7 mouse cellular contexts compared by ENCODE assay signal in the genomic region with DNA sequence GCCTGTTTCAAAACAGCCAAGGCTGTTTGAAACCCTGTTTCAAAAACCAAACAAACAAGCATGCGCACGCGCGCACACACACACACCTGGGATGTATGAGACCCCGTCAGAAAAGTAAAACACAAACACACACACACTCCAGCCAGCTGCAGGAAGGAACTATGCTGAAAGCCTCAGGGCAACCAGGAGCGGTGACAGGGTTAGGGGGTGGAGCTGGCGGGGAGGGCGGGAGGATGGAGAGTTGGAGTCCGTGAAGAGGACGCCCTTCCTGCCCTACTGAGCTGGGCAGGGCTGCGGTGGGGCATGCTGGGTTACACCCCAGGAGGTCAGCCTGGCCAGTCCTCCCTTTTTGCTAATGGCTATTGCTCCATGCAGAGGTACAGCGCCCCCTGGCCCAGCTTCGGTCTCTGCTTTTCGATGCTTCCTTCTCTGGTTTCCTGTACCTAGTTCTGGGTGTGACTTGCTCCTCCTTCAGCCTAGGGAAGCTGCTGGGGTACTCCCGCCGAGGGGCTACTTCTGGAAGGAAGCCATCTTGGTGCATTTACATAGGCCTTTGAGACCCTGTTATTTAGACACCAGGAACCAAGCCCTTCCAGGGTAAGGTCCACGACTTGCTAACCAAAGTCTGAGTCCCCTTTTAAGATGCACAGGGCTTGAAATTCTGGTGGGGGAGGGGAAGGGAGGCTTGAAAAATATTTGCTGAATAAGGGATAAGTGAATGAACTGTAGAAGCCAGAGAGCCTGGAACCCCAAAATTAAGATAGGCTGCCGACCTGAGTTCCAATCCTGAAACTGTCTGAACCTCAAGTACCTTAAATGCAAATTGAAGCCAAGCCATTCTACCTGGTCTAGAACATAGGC. TPM values are rescaled to one million over a fixed set of nuclear protein-coding genes. Genes with fewer than 3 reads are reported as not detected.
DNase-seq lines count a peak whose midpoint lies in the region; ATAC-seq and TF ChIP-seq lines count a peak whose summit lies in the region.

No protein-coding gene starts in this region.

- no peaks in the 10 kb centered on the region for H3K9me3 ChIP-seq in embryonic facial prominence, embryonic 10.5 days
- no peaks in the 10 kb centered on the region for H3K9me3 ChIP-seq in intestine, postnatal 0 days (ENCODE audit: control insufficient read depth)
- no peaks in the 10 kb centered on the region for H3K9me3 ChIP-seq in limb, embryonic 10.5 days (replicated peaks)
- H3K9me3 ChIP-seq in midbrain, embryonic 12.5 days: no peaks in the 10 kb centered on the region

- H3K27ac ChIP-seq in embryonic facial prominence, embryonic 10.5 days (replicated peaks): peak overlapping the region; percentile 78
- 0 out of 2 replicates have a peak overlapping the region, but pooled peaks have one; percentile 21 for H3K27ac ChIP-seq in intestine, postnatal 0 days (ENCODE audit: low read depth, low read length)
- peak overlapping the region; percentile 75 for H3K27ac ChIP-seq in limb, embryonic 10.5 days
- no peak overlapping the region for H3K27ac ChIP-seq in midbrain, embryonic 12.5 days (replicated peaks)
- H3K27ac ChIP-seq in small intestine, adult 2 months (ENCODE audit: insufficient read depth, low read depth, low read length): peak overlapping the region; percentile 64

- H3K36me3 ChIP-seq in embryonic facial prominence, embryonic 10.5 days (replicated peaks): no peaks in the 10 kb centered on the region
- H3K36me3 ChIP-seq in intestine, postnatal 0 days (ENCODE audit: control insufficient read depth, insufficient read depth): no peaks in the 10 kb centered on the region; the same call in 1 of the 2 replicates
- H3K36me3 ChIP-seq in limb, embryonic 10.5 days: no peaks in the 10 kb centered on the region
- H3K36me3 ChIP-seq in midbrain, embryonic 12.5 days: no peaks in the 10 kb centered on the region
- no peaks in the 10 kb centered on the region for H3K36me3 ChIP-seq in small intestine, adult 2 months (ENCODE audit: control insufficient read depth, insufficient read depth, low read length)

- WGBS in embryonic facial prominence, embryonic 10.5 days: 10% methylated on average over 18 of the region's 18 CpGs
- WGBS in intestine, postnatal 0 days: 10% methylated on average over 18 of the region's 18 CpGs
- WGBS in limb, embryonic 10.5 days: 10% methylated on average over 18 of the region's 18 CpGs
- WGBS in midbrain, embryonic 12.5 days: 10% methylated on average over 18 of the region's 18 CpGs
- 4% methylated on average over 18 of the region's 18 CpGs for WGBS in small intestine, adult 2 months

- peak; percentile 94 for ATAC-seq in granulocyte monocyte progenitor cell, adult 5-6 weeks (replicated peaks; ENCODE audit: poor library complexity, severe bottlenecking)
- peak; percentile 90 for ATAC-seq in intestine, postnatal 0 days
- ATAC-seq in midbrain, embryonic 12.5 days (ENCODE audit: low FRiP score, low read depth): peak; percentile 23; the same call in 1 of the 2 replicates

- H3K4me1 ChIP-seq in embryonic facial prominence, embryonic 10.5 days: peaks cover 27% of the 10 kb centered on the region
- H3K4me1 ChIP-seq in intestine, postnatal 0 days (replicated peaks; ENCODE audit: control insufficient read depth, insufficient read depth, low read length): peaks cover 3% of the 10 kb centered on the region
- H3K4me1 ChIP-seq in limb, embryonic 10.5 days: peaks cover 23% of the 10 kb centered on the region
- peaks cover 9% of the 10 kb centered on the region for H3K4me1 ChIP-seq in midbrain, embryonic 12.5 days
- H3K4me1 ChIP-seq in small intestine, adult 2 months (ENCODE audit: control insufficient read depth, insufficient read depth, insufficient read length, low read length): peaks cover 10% of the 10 kb centered on the region; the same call in 1 of the 2 replicates

- peak; percentile 88 for TF ChIP-seq CTCF in intestine, postnatal 0 days (IDR thresholded peaks at IDR 0.05; ENCODE audit: low read depth)
- peak; percentile 82 for TF ChIP-seq CTCF in small intestine, adult 2 months (IDR thresholded peaks at IDR 0.05; ENCODE audit: extremely low read depth, insufficient read length, insufficient replicate concordance, low read depth, low read length)

- TF ChIP-seq POLR2A in small intestine, adult 2 months (IDR thresholded peaks at IDR 0.05; ENCODE audit: low read depth, low read length): 0 out of 2 replicates have a peak, but pooled peaks have one; percentile 42

- peak overlapping the region; percentile 19; the same call in 1 of the 2 replicates for H3K9ac ChIP-seq in intestine, postnatal 0 days (ENCODE audit: low read depth, low read length)
- no peak overlapping the region for H3K9ac ChIP-seq in midbrain, embryonic 12.5 days (replicated peaks)

- DNase-seq in adrenal gland, adult 2 months: peak; percentile 89
- DNase-seq in embryonic facial prominence, embryonic 10.5 days (ENCODE audit: low spot score): peak; percentile 83
- peak; percentile 84 for DNase-seq in limb, embryonic 10.5 days (ENCODE audit: low spot score)

- peak overlapping the region; percentile 51 for H3K4me3 ChIP-seq in embryonic facial prominence, embryonic 10.5 days
- peak overlapping the region; percentile 22; the same call in 1 of the 2 replicates for H3K4me3 ChIP-seq in intestine, postnatal 0 days (ENCODE audit: low read depth, low read length)
- peak overlapping the region; percentile 43 for H3K4me3 ChIP-seq in limb, embryonic 10.5 days
- peak overlapping the region; percentile 29 for H3K4me3 ChIP-seq in midbrain, embryonic 12.5 days
- peak overlapping the region; percentile 36 for H3K4me3 ChIP-seq in small intestine, adult 2 months (ENCODE audit: low read depth, low read length)

- H3K27me3 ChIP-seq in embryonic facial prominence, embryonic 10.5 days (replicated peaks; ENCODE audit: low read depth, poor library complexity, severe bottlenecking): no peaks in the 10 kb centered on the region
- H3K27me3 ChIP-seq in intestine, postnatal 0 days (replicated peaks; ENCODE audit: control insufficient read depth, insufficient read depth, low read length): no peaks in the 10 kb centered on the region
- H3K27me3 ChIP-seq in limb, embryonic 10.5 days (ENCODE audit: low read depth, poor library complexity, severe bottlenecking): no peaks in the 10 kb centered on the region
- peaks cover 2% of the 10 kb centered on the region; the same call in 1 of the 2 replicates for H3K27me3 ChIP-seq in midbrain, embryonic 12.5 days
- no peaks in the 10 kb centered on the region for H3K27me3 ChIP-seq in small intestine, adult 2 months (ENCODE audit: control insufficient read depth, insufficient read depth, low read length)

- H3K4me2 ChIP-seq in intestine, postnatal 0 days (replicated peaks; ENCODE audit: low read depth): peak overlapping the region; percentile 61
- H3K4me2 ChIP-seq in midbrain, embryonic 12.5 days (replicated peaks): peak overlapping the region; percentile 52

RNA-seq across cellular contexts. Expression of gene Rbx1, which starts 48.2 kb away (rescaled TPM):
- 100 to 1,000 TPM; 128 to 150 TPM for total RNA-seq in adrenal gland, adult 2 months (2021)
- 13.8 and 16.8 TPM in 2 replicates for polyA plus RNA-seq in adrenal gland, adult 2 months (2012; rRNA removed)
- polyA plus RNA-seq in embryonic facial prominence, embryonic 10.5 days (2016; fragmentation: Nextera tagmentation; extraction: Ambion mirVana): 622 and 633 TPM in 2 replicates
- total RNA-seq in granulocyte monocyte progenitor cell, adult 5-6 weeks (2014; fragmentation: Nextera tagmentation): 251 and 317 TPM in 2 replicates
- 170 and 241 TPM in 2 replicates for total RNA-seq in granulocyte monocyte progenitor cell, adult 5-6 weeks (2017)
- polyA plus RNA-seq in intestine, postnatal 0 days (2015; fragmentation: Nextera tagmentation; extraction: Ambion mirVana): 408 and 432 TPM in 2 replicates
- polyA plus RNA-seq in limb, embryonic 10.5 days (2016; fragmentation: Nextera tagmentation; extraction: Ambion mirVana): 590 and 611 TPM in 2 replicates
- 493 and 541 TPM in 2 replicates for polyA plus RNA-seq in midbrain, embryonic 12.5 days (2016; fragmentation: Nextera tagmentation; extraction: Ambion mirVana)
- polyA plus RNA-seq in small intestine, adult 2 months (2012; rRNA removed): 9.4 and 17.7 TPM in 2 replicates

Comparison
In these comparisons a context has a peak if more than half of its experiments do, and no peak if none do; other contexts are left out.
1. ATAC-seq: peak in every context shown above with its lines; median percentile 94 in granulocyte monocyte progenitor cell, adult 5-6 weeks; 90 in intestine, postnatal 0 days; 23 in midbrain, embryonic 12.5 days.
2. RNA of gene Rbx1, which starts 48.2 kb away (polyA plus RNA-seq): 622 to 633 TPM in embryonic facial prominence, embryonic 10.5 days, 590 to 611 TPM in limb, embryonic 10.5 days, 493 to 541 TPM in midbrain, embryonic 12.5 days and 408 to 432 TPM in intestine, postnatal 0 days; 9.4 to 17.7 TPM in small intestine, adult 2 months and 13.8 to 16.8 TPM in adrenal gland, adult 2 months; every median in the first group is over 10 times any median in the second.
3. Peak in every context shown above with its lines, with median percentiles within 50 percentile points of each other: DNase-seq and H3K4me3 ChIP-seq.